Mouse (Mus musculus) common myeloid progenitor, adult 5-6 weeks (primary cell): ENCODE measurements around the gene Efna1. TPM values are rescaled to one million over a fixed set of nuclear protein-coding genes. Genes with fewer than 3 reads are reported as not detected.

Experiments
- ATAC-seq: replicated peaks from 2 replicates; pipeline ENCODE4 v1.8.0; 2016; ENCODE audit warnings: low read depth, mild to moderate bottlenecking, moderate TSS enrichment, inconsistent platforms; ENCODE audit not compliant: poor library complexity, severe bottlenecking
- total RNA-seq: library from RNA; stranded (forward); fragments of 200-1000, 187-1606 nt; gene quantifications from 2 replicates; pipeline ENCODE4 v1.2.3, GENCODE M21; 2017

The Efna1 gene
- total RNA-seq, 1 experiment from 2014 or later: not detected

DNA sequence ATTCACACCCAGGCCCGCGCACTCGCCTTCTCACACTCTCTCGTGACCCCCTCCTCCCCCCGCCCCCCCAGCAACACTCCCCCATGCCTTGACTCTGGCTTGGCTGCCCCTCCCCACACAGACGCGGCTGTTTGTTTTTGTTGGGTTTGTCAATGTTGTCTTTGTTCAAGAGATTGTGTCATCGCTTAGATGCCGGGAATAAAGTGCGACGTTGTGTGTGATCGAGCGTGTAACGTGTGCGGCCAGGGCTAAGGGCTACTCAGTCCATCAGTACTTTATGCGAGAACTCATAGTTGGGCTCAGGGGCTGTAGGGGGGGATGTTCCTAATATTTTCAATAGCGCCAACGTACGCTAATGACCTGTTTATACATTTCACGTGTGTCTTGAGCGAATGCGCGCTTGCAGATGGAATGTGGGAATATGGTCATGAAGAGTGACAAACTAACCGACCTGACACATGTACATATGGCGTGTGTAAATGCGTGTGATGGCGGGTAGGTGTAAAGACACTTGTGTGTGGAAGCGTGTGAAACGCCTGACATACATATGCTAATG, 814 bp downstream of the Efna1 start:
- ATAC-seq: no peak

DNA sequence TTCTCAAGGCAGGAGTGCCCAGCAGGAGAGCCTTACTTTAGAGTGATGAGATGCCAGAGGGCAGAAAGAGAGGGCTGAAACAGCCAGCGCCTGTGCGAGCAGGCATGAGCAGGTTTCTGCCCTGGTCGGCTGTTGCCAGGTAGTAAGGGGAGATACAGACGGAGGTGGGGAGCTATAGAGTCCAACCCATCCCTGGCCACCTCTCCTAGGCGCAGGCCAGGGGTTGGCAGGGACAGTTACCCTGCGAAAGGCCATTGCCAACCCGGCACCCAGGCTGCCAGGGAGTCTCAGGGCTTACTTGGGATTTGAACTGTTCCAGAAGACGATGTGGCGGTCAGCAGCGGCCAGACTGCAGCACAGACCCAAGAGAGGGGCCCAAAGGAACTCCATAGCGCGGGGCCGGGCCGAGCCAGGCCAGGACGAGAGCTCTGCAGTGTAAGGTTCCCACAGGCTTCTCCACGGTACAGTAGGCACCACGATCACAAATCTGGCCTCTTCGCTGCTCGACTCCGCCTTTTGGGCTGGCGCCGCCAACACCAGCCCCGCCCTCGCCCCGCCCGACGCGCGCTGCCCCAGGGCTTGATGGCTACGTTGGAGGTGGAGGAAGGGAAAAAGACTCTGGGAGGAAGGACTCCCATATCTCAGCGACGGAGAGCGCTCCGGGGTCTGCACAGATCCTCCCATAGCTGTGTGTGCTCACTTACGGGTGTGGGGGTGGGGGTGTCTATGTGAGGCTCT, 1.6 kb downstream of the Efna1 start:
- peak; percentile 62 for ATAC-seq

DNA sequence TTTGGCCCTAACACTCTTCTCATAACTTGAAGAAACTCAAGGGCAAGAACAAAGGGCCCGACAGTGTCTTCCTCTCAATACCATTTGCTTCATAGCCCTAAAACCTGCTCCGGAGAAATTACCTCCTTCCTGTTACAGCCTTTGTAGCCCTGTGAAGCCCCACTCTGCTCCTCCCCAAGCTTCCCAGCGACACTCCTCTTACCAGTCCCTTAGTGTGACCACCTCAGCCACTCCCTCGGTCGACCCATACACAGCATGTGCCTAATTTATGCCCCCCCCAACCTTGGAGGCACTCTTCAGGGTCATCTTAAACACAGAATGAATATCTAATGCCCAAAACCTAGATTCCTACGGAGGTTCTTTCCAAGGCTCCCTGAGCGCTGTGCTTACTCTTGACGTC, 2.3 kb downstream of the Efna1 start:
- no peak for ATAC-seq

DNA sequence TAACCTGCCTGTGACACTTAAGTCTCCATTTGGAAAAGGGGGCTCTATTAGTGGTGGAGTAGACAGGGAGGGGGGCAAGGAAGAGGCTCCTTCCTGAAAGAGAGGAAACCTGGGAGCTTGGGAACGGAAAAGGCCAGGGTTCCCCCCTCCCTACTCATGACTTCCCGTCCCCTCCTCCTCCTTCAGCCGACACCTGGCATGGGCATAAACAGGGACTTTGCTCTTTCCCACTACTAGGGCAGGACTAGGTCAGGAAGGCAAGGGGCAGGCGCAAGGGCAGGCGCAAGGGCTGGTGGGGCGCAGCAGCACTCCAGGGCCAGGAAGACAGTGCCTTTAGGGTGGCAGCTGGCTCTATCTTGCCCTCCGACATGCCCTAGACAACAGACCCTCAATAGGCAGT, 2.8 kb downstream of the Efna1 start:
- no peak for ATAC-seq

DNA sequence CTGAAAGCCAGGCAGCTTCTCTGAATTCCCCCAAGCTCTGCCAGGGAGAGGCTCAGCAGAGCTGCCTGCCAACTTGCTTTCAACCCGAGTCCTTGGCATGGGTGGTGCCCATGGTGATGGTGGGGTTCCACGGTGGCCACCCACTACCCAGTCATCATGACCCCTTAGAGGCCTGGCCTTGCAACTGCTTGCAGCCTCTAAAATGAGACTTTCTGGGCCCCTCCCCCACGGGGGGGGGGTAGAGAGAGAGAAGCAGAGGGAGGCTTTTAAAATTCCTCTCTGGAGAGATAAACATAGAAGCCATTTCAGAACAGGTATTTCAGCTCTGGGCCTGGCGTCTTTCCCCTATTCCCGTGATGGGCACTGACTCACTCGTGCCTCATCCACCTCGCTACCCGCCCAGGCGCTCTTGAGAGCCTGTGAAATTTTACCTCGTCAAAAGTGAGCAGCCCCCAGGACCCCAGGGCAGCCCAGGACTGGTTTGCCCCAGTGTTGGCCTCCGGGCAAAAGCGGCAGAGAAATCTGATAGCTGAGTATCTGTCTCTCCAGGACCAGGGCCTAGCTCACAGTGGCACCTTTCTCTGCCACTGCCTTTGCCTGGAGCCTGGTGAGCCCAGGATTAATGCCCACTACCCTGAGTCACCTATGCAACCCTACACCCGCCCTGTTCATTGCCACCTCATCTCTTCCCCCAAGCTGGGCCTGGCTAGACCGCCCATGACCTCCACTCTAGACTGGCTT, 3.5 kb downstream of the Efna1 start:
- no peak for ATAC-seq

DNA sequence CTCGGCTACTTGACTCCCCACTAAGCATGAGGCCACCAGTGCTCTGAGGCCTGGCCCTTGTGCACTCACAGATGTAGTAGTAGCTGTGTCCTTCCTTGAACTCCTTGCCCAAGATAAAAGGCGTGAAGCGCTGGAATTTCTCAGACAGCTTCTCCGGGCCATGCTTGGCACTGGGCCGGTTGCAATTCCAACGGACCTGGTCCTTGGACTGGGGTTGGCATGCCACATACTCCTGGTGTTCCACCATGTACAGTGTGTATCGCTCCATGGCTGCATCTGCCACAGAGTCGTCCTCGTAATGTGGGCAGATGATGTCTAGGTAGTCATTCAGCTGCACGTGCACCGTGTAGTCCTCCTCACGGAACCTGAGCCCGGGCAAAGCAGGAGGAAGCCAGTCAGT, 4.9 kb downstream of the Efna1 start:
- no peak for ATAC-seq

DNA sequence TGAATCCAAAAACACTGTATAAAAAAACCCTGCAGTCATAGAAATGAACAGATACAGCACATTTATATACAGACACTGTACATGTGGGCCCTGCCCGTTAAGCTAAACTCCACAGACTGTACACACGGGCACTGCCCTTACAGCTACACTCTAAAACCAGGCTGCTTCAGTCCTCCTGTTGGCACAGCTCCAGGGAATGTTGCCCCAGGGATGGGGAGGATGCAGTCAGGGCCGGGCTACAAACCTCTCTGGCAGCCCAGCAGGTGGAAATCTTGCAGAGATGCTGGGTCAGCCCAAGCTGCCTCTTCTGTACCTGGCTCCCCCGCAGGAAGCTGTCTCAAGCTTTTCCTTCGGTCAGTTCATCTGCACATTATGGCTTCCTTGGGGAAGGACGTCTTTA, 9.2 kb downstream of the Efna1 start:
- no peak for ATAC-seq

DNA sequence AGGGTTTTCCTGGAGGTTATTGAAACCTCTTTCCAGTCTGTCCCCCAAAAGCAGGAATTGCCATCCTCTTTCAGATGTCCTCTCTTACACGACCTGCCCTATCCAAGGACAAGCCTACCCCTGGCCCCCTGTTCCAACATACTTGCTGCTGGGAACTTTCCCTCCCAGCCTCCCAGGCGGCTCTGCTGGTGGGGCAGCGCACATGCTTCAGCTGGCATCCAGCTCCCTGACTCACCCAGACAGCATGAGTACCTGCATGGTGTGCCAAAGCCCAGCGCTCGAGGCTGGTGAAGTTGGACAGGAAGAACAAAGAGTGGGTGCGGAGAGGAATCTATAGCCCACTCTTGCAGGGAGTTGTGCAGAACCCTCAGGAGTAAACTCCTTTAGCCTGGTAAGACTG, 10.1 kb downstream of the Efna1 start:
- no peak for ATAC-seq

DNA sequence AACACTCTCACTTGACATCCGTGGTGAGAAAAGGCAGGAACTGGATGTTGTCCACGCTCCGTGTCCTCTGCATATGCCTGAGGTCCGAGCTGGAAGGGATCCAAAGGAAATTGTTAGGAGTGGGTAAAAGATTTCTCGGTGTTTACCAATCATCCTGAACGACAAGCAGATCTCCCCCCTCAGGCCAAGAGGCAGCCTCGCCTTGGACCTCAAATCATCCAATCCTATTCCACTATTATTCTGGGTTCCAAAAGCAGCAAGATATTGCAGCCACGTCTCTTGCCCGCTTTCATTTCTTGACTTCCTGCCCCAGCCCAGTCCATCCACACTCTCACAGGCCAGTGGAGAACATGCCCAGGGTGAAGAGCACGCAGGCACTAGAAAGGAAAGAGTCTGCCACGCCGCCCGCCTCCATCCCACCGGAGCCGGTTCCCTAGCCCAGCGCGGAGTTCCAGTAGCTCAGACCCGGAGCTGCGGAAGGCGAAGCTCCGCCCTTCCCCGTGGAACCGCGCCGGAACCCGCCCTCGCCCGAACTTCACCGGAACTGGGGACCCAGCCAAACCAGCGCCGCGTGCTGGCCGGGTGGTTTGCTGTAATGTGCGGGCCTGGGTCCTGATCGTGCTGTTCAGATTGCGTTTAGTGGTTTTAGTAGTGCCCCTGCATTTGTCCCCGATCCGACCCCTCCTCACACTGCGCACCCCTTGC, 10.7 kb downstream of the Efna1 start, which contains the start of gene Slc50a1:
Gene Slc50a1 (minus strand): TSS at position 520 of the 705 bp plus-strand sequence.
- peak; percentile 67 for ATAC-seq

DNA sequence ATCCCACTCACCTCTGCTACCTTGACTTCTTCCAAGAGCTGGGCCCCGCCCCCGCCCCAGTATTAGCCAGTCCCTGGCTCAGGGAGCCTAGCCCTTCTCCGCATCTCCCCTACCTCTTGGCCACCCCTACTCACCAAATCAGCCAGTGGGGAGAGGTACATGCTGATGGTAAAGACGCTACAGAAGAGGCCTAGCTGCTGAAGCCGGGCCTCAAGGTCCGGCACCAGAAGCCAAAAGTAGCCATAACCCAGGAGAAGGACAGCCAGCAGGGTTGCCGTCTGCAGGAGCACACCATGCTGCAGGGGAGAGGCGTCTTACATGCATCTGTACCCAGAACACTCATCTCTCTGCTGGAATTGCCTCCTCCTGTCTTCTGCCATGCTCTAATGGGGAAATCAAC, 12.0 kb downstream of the Efna1 start:
- no peak for ATAC-seq

DNA sequence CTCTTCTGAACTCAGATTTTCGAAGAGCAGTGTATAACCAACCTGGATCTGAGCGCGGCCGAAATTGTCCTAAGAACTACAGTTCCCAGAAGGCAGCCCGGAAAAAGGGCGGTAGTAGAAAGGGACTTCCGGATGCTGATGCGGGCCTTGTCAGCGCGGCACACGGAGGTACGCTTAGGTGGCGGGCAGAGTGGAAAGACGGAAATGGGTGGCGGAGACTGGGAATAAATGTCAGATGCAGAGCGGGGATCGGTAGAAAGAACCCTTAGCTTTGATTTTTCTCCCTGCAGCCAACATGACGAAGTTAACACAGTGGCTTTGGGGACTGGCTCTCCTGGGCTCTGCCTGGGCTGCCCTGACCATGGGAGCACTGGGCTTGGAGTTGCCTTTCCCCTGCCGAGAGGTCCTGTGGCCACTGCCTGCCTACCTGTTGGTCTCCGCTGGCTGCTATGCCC, 14.5 kb downstream of the Efna1 start:
- ATAC-seq: peak; percentile 84

DNA sequence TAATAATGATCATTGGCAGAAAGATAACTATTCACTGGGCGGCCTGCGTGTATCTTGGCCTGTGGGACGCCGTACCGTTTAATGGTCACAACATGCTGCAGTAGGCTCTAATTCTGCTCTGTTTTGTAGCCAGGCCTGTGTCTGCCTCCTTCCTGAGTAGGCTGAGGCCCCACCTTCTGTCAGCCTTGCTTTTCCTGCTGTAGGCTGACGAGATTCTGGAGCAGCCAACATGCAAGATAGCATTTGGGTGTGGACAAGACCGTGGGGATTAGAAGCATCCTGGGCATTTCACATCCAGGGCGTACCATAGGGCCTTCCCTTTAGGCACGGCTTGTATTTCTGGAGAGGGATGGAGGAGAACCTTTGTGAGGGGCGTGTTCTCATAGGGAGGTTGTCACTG, 18.5 kb downstream of the Efna1 start:
- 0 out of 2 replicates have a peak, but pooled peaks have one; percentile 27 for ATAC-seq

DNA sequence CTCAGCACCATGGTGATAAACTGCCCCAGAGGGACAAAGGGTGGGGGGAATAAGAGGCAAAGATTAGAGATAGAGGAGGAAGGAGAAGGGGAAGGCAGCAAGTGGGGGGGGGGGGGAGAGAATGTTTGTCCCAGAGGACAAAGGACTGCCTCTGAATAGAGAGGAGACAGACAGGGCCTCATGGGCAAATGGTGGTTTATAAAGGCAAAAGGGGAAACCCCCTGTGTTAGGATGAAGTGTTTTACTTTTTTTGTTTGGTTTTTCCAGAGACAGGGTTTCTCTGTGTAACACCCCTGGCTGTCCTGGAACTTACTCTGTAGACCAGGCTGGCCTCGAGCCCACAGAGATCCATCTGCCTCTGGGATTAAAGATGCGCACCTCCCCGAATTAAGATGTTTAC, 20.7 kb downstream of the Efna1 start:
- no peak for ATAC-seq

DNA sequence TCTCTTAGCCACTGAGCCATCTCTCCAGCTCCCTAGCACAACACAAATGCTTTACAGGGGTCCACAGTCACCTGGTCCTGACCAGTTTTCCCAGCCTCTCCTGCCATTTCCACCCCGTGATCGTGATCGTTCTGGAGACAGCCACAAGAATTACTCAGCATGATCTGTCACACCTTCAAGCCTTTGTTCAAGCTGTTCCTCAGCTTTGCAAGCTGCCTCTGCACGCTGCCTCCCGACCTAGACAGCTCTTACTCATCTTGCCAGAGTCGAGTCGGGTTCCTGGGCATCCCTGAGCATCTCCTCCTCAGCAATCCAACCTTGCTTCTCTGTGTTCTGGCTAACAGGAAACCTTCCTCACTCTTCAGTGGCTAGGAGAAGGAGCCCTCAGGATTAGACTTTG, 21.9 kb downstream of the Efna1 start, which contains the start of gene Dpm3:
Gene Dpm3 (plus strand): TSS at position 283 of the 400 bp plus-strand sequence.
- ATAC-seq: no peak

DNA sequence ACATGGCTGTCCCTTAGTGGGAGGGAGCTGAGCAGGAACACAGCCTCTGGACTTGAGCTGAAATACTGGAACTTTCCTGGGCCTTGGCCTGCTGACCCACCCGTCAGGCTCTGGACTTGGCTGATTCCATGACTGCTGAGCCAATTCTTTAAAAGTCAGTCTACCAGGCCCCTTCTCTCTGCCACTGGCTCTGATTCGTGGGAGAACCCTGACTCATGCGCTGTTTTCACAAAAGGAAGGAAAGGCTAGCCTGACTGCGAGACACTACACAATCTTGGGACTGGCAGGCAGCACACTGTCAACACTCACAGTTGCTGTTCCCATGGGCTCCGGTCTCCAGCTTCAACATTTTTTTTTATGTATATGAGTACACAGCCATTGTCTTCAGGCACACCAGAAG, 24.8 kb downstream of the Efna1 start:
- no peak for ATAC-seq

DNA sequence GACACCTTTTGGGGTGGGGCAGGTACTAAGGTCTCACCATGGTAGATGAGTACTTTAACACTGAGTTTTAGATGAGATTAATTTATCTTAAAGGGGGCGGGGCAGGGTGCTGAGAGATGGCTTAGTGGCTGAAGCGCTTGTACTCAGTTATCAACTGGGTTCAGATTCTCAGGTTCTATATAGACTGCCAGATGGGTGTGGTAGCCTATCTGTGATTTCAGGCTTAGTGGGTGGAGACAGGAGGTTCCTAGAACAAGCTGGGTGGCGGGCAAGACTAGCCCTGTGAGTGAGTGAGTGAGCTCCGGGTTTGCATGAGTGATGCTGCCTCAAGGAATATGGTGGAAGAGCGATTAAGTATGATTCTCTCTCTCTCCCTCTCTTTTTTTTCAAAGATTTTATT, 25.9 kb downstream of the Efna1 start:
- ATAC-seq: no peak

DNA sequence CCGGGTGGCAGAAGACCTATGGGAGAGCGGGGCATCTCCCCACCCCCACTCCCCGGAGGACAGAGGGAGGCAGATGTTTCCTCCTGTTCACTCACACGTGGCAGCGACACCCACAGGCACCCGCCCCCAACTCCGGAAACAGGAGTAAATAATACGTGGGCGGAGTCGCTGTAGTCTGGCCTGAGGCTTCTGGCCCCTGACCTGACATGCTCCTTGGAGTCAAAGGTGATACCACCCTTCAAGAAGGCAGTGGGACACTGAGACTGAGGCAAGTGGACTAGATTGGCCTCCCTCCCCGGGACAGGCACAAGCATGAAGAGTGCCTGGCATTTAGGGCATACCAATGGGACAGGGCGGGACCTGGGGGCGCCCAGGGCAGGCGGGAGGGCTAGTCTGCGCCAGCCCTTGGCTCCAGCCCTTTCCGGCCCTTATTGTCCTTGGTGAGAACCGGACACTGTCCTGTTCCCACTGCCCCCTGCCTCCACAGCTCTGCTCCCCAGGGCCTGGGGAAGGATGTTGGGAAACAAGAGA, 29.5 kb downstream of the Efna1 start:
- peak; percentile 78 for ATAC-seq

DNA sequence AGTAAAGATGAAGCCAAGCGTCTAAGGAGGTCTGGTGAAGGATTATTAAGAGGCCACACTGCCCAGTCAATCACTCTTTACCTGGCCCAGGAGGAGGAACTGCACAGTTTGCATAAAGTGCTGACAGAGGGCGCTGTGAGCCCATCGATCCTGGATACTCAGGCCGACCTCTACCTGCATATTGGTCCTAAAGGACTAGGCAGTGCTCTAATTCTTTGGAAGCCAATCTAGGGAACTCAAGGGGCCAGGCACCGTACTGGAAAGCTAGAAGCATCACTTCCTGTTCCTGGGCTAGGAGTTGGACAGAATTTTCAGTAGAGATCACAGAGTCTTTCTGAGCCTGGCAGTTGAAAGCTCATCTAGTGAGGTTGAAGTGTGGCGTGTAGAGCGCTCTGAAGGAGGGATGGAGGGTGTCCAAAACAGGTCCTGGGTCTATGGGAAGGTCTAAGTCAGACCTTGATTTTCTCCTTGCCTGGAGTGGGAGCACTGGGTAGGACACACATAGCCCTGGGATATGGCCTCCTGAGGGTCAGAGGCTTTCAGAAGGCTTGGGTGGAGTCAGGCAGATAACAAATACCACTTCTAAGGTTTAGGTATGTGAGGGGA, 30.4 kb downstream of the Efna1 start:
- peak; percentile 6; the same call in 1 of the 2 replicates for ATAC-seq

DNA sequence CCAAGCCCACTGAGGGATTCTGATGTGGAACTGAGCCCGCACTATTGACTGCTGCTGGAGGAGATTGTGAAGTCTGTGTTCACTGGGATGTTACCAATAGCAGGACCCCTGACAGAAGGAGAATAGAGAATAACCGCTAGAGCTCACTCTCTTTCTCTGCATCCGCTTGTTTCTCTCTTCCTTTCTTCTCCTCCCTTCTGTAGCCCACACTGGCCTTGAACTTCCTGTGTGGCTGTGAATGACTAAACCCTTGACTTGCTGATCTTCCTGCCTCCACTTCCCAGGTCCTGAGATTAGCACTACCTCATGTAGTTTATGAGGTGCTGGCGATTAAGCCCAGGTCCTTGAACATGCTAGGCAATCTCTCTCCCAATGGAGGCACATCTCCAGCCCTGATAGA, 33.5 kb downstream of the Efna1 start:
- no peak for ATAC-seq
